Mouse (Mus musculus): ENCODE measurements around the gene Dnajc8.
"Not testable (repeated sequence)": the region's sequence is repeated elsewhere in the genome, so short reads cannot be mapped to it uniquely, and the experiment has no call there.

Dnajc8 gene

DNA sequence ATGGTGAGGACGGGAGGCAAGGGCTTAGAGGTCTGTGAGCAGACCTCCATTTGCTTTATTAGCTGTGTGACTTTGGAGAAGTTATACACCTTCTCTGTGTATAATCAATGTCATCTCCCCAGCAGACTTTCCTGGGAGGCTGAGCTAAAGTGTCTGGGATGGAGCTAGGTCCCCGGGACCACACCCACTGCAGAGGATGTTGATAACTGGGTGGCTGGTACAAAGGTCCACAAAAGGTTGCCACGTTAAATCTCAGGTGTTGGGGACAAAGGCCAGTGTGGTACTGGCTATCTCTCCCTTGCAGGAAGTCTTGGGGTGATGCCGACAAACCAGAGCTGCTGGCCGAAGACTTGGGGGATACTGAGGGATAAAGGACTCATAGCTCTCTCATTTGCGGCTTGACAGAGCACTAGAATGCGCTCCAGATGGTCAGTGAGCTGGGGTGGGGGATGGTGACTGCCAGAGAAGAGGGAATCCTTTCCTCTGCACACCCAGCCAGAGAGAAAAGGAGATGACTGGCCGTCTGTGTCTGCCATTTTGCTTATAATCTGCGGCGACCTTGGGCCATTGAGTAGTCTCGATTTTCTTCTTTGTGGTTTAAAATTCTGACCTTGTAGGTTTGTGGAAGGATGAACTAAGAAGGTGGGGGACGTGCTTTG is 29.9 kb downstream of the Dnajc8 start:
- DNase-seq (ENCODE audit: low spot score in 2 of 2): no peak

DNA sequence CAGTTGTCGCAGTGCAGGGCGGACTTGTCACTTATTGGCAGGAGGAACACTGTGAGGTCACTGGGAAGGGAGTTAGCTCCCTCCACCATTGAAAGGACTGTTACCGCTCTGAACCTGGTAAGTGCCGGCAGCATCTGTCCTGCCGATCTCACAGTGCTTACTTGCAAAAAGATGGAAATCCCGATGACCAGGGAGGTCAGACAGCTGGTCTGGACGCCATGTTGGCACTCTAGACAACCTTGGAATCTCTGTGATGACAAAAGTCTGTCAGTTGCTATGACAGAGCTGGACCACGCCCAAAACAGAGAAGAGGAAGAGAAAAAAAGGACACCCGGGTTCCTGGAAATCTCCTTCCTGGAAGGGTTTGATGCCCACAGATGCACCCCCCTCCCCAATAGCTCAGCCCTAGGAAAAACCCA is 32.0 kb downstream of the Dnajc8 start:
- DNase-seq (ENCODE audit: low spot score in 2 of 2): no peak

- DNase-seq (ENCODE audit: low spot score in 2 of 2): no peak
Measured at GRCm38 (mm10) chr4:132569115-132569514, 33.8 kb downstream of the Dnajc8 start.

- DNase-seq (ENCODE audit: low spot score in 2 of 2): no peak
Measured at GRCm38 (mm10) chr4:132571190-132571589, 35.8 kb downstream of the Dnajc8 start.

DNA sequence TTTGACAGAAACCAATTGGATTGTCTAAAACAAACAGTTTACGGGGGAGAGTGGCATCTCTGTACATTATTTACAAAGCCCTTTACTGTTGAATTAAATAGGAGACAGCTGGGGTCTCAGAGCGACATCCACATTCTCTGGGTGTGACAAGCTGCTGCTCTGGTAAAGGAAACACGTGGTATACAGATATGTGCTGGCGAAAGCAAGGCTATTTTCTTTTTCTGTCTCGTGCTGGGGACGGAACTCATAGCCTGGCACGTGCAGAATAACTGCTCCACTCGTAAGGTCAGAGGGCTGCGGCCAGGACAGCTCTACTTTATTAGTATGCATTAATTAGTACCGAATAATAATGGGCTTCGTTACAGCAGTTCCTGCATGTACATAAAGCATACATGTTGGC is 38.0 kb downstream of the Dnajc8 start:
- no peak for DNase-seq (ENCODE audit: low spot score in 2 of 2)

DNA sequence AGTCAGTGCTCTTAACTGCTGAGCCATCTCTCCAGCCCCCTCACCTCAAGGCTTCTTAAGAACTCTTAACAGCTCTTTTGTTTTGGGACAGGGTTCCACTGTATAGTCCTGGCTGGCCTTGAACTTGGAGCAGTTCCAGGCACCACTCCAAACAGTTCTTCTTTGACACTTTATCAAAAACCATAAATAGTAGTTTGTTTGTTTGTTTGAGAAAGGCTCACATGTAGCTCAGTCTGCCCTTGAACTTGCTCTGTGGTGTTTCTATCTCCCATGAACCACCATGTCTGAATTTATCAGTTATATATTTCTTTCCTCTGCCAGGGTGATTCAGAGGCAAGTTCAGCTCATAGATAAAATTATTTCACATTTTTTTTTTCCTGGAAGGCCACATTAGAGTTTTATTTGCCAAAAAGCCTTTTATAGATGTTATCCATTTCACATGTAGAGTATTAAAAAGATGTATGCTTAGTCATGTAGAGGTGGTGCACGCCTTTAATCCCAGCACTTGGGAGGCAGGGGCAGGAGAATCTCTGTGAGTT is 39.5 kb downstream of the Dnajc8 start:
- no peak for DNase-seq (ENCODE audit: low spot score in 2 of 2)

- no peak for DNase-seq (ENCODE audit: low spot score in 2 of 2)
Measured at GRCm38 (mm10) chr4:132583781-132584180, 48.4 kb downstream of the Dnajc8 start.

DNA sequence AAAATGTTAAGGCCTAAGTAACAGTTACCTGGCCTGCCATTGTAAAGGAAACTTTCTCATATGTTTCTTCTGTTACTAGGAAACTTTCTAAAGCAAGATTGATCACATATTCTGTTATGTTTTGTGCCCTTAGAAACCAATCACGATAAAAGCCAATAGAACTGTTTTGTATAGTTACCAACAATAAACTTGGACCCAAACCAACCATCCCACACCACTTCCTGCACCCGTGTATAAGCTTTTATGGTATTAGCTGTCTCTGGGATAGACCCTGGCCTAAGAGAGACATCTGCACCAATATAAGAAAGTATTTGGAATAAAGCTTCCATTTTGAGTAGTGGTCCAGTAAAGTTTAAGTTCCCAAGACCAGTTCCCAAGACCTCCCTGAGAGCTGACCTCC is 49.6 kb downstream of the Dnajc8 start:
- DNase-seq (ENCODE audit: low spot score in 2 of 2): no peak

- DNase-seq (ENCODE audit: low spot score in 2 of 2): no peak
Measured at GRCm38 (mm10) chr4:132586282-132586681, 50.9 kb downstream of the Dnajc8 start.

GRCm38 (mm10) chr4:132588512-132588911 is 53.2 kb downstream of the Dnajc8 start:
- no peak for DNase-seq (ENCODE audit: low spot score in 2 of 2)

GRCm38 (mm10) chr4:132590642-132591041 is 55.3 kb downstream of the Dnajc8 start:
- no peak for DNase-seq (ENCODE audit: low spot score in 2 of 2)

GRCm38 (mm10) chr4:132592958-132593357 is 57.6 kb downstream of the Dnajc8 start:
- no peak for DNase-seq (ENCODE audit: low spot score in 2 of 2)

- DNase-seq (ENCODE audit: low spot score in 2 of 2): no peak
Measured at GRCm38 (mm10) chr4:132594191-132594590, 58.8 kb downstream of the Dnajc8 start.

DNA sequence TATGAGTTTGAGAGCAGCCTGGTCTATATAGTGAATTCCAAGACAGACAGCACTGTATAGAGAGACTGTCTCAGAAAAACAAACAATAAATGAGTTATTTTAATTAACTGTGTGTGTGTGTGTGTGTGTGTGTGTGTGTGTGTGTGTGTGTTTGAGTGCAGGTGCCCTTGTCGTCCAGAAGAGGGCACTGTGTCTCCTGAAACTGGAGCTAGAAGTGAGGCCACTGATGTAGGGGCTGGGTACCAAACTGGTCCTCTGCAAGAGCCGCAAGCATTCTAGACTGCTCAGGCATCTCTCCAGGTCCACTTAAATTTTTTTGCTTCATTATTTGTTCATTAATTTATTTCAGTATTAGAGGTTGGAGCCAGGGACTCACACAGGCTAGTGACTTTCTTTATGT is 63.5 kb downstream of the Dnajc8 start:
- no peak for DNase-seq (ENCODE audit: low spot score in 2 of 2)

- no peak for DNase-seq (ENCODE audit: low spot score in 2 of 2)
Measured at GRCm38 (mm10) chr4:132599764-132600163, 64.4 kb downstream of the Dnajc8 start.

- no peak for DNase-seq (ENCODE audit: low spot score in 2 of 2)
Measured at GRCm38 (mm10) chr4:132600465-132600864, 65.1 kb downstream of the Dnajc8 start.

- not testable (repeated sequence) for DNase-seq (ENCODE audit: low spot score in 2 of 2)
Measured at GRCm38 (mm10) chr4:132601242-132601641, 65.9 kb downstream of the Dnajc8 start.

Data from left cerebral cortex, adult 9 months (tissue).